Mouse (Mus musculus) ZHBTc4 (cell line): ENCODE data around the gene Dld.
A peak's percentile ranks its signal among the peaks of the same experiment; 100 is the strongest.

Source experiments
- DNase-seq: peaks from one replicate; pipeline ENCODE4 v3.0.0-alpha.2; 2011; ENCODE audit warnings: low read depth, low spot score

Gene Dld

DNA sequence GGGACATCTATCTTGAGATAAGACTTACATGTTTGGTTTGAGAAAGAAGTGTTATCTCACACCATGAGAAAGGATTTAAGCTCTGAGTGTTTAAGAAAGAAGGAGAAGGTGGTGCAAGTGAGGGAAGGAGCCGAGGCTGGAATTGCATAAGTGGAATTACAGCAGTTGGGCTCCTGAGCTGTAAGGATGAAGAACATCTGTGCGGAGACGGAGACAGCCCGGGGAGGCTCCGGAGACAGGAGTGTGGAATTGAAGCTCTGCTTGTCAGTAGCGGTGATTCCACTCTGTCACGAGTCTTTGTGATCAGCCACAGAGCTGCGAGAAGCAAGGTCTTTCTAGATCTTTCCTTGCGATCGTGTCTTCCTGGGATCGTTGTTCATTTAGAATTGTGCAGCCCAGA is 56.3 kb downstream of the Dld start:
- no peak for DNase-seq

DNA sequence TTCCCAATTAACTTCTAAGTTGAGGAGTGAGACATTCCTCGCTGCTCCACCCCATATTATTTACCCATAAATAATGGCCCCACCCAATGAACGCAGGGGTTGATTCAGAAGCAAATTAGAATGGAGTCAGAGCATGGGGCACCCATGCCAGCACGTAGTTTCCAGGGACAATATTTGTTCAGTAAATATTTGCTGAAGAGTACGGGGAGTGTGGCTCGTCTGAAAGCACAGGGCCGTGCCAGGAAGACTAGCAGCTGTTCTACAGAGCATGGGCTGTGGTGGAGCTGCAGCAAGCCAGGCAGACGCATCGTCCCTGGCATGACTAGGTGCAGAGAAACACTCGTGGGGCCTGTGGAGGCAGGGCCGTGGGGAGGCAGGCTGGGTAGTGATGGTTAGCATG is 56.7 kb downstream of the Dld start:
- DNase-seq = no peak

DNA sequence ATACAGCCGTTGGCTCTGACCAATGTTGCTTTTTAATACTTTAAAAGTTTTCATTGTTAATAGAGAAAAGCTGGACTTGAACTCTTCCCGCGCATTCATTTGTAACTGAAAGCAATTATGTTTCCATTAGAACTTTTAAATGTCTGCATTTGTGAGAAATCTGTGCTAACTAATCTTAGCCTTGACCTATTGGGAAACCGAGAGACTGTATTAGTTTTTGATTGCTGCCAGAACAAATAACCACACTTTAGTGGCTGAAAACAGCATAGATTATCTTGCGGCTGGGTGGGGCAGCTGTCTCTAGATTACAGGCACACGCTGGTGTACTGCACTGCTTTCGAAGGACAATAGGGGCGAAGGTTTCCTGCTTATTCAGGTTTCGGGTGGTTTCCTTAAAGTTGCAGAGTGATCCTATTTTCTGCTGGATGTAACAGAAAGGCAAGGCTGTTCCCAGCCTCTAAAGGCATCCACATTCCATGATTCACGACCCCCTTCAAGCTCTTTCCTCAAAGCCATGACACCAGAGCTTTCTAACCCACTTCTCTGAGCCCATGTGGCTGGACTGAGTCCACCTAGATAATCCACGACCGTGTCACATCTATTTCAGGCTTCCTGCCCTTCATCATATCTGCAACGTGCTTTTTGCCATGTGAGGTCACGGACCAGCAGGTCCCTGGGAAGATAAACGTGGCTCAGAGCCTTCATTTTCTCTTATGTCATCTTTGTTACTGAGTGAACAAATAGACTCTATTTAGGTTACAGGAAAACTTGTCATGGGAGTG is 57.7 kb downstream of the Dld start:
- peak; percentile 73 for DNase-seq

DNA sequence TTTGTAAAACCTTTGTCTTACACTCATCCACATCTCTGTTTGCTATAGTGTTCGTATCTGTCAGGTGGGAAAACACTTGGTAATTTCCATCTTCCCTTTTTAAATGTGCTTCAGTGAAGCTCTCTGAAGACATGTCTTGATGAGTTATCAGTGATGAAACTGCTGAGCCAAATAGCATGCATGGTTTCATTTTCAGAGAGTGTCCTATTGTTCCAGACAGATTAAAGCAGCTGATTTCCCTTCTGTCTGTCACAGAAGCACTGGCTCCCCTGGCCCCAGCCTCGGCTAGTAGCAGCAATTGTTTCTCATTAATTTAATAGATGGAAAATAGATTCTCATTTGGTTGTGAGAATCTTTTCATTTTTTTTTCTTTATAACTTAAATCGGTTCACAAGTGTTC is 60.3 kb downstream of the Dld start:
- DNase-seq = no peak

DNA sequence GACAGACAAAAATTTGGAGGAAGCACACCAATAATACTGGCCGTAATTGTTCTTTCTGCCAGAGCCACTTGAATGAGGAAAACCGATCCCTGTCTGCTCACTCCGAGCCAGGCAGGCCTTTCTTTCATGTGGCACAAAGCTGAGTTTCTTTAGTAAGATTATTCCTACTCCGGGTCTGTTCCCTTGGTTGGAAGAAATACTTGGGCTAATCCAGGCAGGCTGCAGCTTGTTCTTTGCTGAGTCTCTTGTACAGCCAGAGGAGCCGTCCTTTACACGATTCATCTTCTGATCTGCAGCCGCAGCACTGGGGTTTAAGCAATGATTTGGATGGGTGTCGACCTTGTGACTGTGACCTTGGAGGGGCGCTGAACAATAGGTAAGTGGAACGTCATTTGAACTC is 62.2 kb downstream of the Dld start:
- peak; percentile 37 for DNase-seq

DNA sequence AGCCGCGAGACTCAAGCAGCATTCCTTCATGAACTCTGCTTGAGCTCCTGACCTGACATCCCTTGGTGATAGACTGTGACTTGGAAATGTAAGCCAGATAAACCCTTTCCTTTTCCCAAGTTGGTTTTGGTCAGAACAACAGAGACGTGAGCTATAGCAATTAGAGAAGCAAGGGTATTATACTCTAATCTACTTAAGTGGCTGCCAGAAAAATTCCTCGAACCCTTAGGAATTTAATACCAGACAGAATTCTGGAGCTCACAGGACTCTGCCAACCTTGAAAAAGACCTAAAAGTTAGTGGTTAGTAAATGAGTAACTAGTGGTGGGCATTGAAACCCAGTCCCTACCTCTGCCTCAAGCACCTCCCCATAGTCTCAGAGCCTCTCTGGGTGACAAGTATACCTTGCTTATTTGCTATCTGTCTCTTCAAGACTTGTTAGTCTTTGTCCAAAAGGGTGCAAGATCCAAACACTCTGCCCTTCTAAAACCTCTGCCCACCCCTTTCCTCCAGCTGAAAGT is 67.6 kb downstream of the Dld start:
- no peak for DNase-seq

DNA sequence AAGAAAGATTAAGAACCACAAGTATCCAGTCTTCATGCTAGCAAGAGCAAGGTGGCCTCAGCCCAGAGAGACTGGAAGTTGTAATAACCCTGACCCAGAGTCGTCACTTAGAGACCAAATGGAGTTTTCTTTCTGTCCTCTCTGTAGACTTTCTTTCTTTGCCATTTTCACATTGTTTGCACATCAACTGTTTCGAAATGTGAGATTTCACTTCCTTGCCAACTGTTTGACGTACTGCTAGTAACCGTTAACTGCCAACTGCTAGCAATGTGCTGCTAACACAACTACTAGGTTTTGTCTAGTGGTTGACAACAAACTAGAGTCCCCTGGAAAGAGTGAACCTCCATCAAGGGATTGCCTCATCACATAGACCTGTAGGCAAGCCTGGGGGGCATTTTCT is 68.1 kb downstream of the Dld start:
- no peak for DNase-seq

DNA sequence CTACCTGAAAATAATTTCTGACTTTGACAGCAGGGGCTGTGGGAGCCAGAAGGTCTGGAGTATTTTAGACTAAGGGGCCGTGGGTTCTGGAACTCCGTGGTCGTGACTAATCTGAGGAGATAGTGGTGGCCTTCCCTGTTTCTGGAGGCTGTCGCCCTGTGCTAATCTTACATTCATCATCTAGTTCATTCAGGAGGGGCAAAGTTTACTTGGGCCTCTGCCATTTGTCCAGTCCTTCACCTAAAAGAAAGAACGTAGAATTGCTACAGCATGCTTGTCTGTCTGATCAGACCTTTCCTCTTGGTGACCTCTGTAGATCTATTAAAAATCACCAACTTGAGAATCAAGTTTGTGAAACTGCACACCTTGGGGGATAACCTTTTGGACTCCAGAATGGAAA is 69.0 kb downstream of the Dld start:
- DNase-seq = no peak
